Mouse (Mus musculus) hindbrain, embryonic 11.5 days (tissue): ENCODE measurements at regions not wholly inside any gene's neighbourhood (a gene's known extent, or its start where the extent isn't known, plus 50 kb on each side); places are given as distances from the start of the nearest gene placed in this dataset.
A peak's percentile ranks its signal among the peaks of the same experiment; 100 is the strongest.
"Not testable (repeated sequence)": the region's sequence is repeated elsewhere in the genome, so short reads cannot be mapped to it uniquely, and the experiment has no call there.

Experiments used
- ATAC-seq: fragments of 200-750 bp; cut with Nextera tagmentation; 2 replicates; pipeline ENCODE4 v1.8.0; 2017; ENCODE audit warnings: mild to moderate bottlenecking, moderate TSS enrichment, moderate library complexity; ENCODE audit not compliant: low FRiP score
- DNase-seq: peaks from one replicate; pipeline ENCODE4 v3.0.0-alpha.2; 2015; ENCODE audit warnings: low spot score
- H3K27ac ChIP-seq: fragments of 300-500 bp; sonication (generic); 2 replicates; pipeline ENCODE4 v1.5.1; 2014; ENCODE audit warnings: mild to moderate bottlenecking, low read depth, low read length
- H3K27me3 ChIP-seq: fragments of 300-500 bp; sonication (generic); 2 replicates; pipeline ENCODE4 v1.6.1; 2014; ENCODE audit warnings: mild to moderate bottlenecking, low read length, moderate library complexity, mixed read lengths; ENCODE audit not compliant: control insufficient read depth, insufficient read depth
- H3K36me3 ChIP-seq: fragments of 300-500 bp; sonication (generic); 2 replicates; pipeline ENCODE4 v1.6.1; 2014; ENCODE audit warnings: mild to moderate bottlenecking, low read length, moderate library complexity, mixed read lengths; ENCODE audit not compliant: control insufficient read depth, insufficient read depth
- H3K4me1 ChIP-seq: fragments of 300-500 bp; sonication (generic); replicated peaks from 2 replicates; pipeline ENCODE4 v1.6.1; 2014; ENCODE audit warnings: low read length, mixed read lengths; ENCODE audit not compliant: control insufficient read depth, insufficient read depth
- H3K4me2 ChIP-seq: fragments of 300-500 bp; sonication (generic); replicated peaks from 2 replicates; pipeline ENCODE4 v1.6.1; 2014; ENCODE audit warnings: mild to moderate bottlenecking, low read depth, low read length
- H3K4me3 ChIP-seq: fragments of 300-500 bp; sonication (generic); 2 replicates; pipeline ENCODE4 v1.5.1; 2014; ENCODE audit warnings: low read depth, low read length
- H3K9ac ChIP-seq: fragments of 300-500 bp; sonication (generic); 2 replicates; pipeline ENCODE4 v1.6.1; 2014; ENCODE audit warnings: low read depth, low read length
- H3K9me3 ChIP-seq: fragments of 300-500 bp; sonication (generic); 2 replicates; pipeline ENCODE4 v1.6.1; 2016; ENCODE audit warnings: low read length; ENCODE audit not compliant: control insufficient read depth
- WGBS: fragments of 180-500 bp; shearing (Covaris S2); extraction: QIAGEN DNeasy Blood & Tissue Kit; methylation state at CpG from one replicate; pipeline ENCODE4 v1.1.7; 2014; 5-methylcytosine and 5-hydroxymethylcytosine counted together

GRCm38 (mm10) chr14:53806231-53806630, 447.7 kb downstream of the Dad1 start:
- Histone ChIP-seq H3K36me3 (no peaks in the 10 kb centered on the region), H3K27me3 (no peaks in the 10 kb centered on the region), H3K27ac (no peak overlapping the region), H3K9ac (no peak overlapping the region), H3K4me3 (no peak overlapping the region), H3K4me1 (no peaks in the 10 kb centered on the region), H3K9me3 (no peaks in the 10 kb centered on the region), H3K4me2 (no peak overlapping the region)
- ATAC-seq (no peak), DNase-seq (peak; percentile 88)
- WGBS = 19% methylated on average over 3 of the region's 3 CpGs

- Histone ChIP-seq H3K36me3 (no peaks in the 10 kb centered on the region), H3K4me1 (no peaks in the 10 kb centered on the region), H3K9me3 (no peaks in the 10 kb centered on the region), H3K27me3 (no peaks in the 10 kb centered on the region), H3K4me3 (no peak overlapping the region), H3K9ac (no peak overlapping the region), H3K27ac (no peak overlapping the region), H3K4me2 (0 out of 2 replicates have a peak overlapping the region, but pooled peaks have one; percentile 18)
- ATAC-seq (peak; percentile 80), DNase-seq (peak; percentile 86)
- 28% methylated on average over 17 of the region's 17 CpGs for WGBS
Observed at GRCm38 (mm10) chr14:53803698-53804620, 449.9 kb downstream of the Dad1 start.

DNA sequence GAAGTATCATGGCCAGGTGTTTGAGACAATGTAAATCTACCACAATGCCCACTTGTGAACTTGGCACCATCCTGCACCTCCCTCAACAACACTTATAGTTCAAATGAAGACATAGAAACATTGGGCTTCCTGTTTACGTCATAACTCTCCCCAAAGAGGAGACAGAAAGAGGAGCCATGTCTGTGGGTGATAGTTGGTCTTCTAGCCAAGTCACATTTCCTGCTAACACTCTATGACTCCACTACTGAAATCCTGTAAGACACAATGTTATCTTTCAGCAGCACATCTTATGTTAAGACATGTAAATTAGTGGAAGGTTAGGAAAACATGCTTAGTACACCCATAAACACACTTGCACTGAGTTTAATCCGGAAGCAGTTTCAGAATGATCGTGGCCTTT, 451.4 kb downstream of the Dad1 start:
- no peak overlapping the region for H3K9ac ChIP-seq
- H3K9me3 ChIP-seq = no peaks in the 10 kb centered on the region
- H3K4me2 ChIP-seq = no peak overlapping the region
- H3K36me3 ChIP-seq = no peaks in the 10 kb centered on the region
- no peaks in the 10 kb centered on the region for H3K4me1 ChIP-seq
- 84% methylated on average over 3 of the region's 3 CpGs for WGBS
- DNase-seq = no peak
- no peak overlapping the region for H3K4me3 ChIP-seq
- ATAC-seq = no peak
- H3K27ac ChIP-seq = no peak overlapping the region
- no peaks in the 10 kb centered on the region for H3K27me3 ChIP-seq

DNA sequence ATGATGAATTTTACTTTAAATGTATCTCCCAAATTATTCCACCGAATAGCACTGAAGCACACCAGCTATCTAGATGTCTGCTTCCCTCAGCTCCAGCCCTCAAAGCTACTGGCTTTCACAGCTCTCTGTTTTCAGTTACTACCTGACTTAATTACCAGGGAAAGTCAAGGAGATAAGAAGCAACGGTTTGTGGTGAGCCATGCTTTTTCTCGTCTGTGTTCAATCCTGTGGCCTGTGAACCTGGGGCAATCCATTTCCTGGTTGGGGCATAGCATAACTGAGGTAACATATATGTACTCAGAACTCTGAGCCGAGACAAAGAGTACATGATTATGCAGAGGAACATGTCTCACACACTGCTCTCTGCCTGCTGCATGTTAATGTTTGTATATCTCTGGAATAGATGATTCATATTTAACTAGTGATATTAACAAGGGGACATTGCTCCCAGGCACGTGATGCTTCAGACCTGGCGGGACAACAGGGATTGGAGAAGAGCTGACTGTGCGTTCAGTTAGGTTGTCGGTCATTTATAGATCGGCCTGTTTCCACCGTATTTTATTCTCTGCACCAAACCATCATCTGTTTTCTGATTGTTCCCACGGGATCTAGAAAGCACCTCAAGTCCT, 453.3 kb downstream of the Dad1 start:
- Histone ChIP-seq H3K4me3 (no peak overlapping the region), H3K9me3 (no peaks in the 10 kb centered on the region), H3K27me3 (no peaks in the 10 kb centered on the region), H3K4me1 (no peaks in the 10 kb centered on the region), H3K27ac (no peak overlapping the region), H3K36me3 (no peaks in the 10 kb centered on the region), H3K9ac (no peak overlapping the region), H3K4me2 (no peak overlapping the region)
- ATAC-seq (no peak), DNase-seq (no peak)
- 89% methylated on average over 11 of the region's 11 CpGs for WGBS

DNA sequence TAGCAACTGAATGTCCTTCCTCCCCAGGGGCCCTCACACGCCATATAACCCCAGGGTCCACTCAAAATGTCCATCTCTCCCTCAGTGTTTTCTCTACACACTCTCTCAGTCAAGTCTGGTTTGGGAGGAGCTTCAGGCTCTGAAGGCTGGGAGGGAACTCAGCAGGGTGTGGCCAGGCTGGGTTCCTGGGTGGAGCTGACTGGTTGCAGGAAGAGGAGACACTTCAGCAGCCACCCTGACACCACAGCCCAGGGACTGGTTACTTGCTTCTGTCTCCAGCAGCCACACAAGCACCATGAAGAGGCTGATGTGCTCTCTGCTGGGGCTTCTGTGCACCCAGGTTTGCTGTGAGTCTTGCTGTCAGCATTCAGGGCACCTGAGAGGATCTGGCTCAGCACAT, 458.7 kb downstream of the Dad1 start:
- 58% methylated on average over 1 of the region's 1 CpGs for WGBS
- DNase-seq, H3K9ac ChIP-seq, H3K4me1 ChIP-seq, H3K27ac ChIP-seq, H3K4me2 ChIP-seq, H3K4me3 ChIP-seq, H3K9me3 ChIP-seq, H3K36me3 ChIP-seq, H3K27me3 ChIP-seq, ATAC-seq: not testable (repeated sequence)

DNA sequence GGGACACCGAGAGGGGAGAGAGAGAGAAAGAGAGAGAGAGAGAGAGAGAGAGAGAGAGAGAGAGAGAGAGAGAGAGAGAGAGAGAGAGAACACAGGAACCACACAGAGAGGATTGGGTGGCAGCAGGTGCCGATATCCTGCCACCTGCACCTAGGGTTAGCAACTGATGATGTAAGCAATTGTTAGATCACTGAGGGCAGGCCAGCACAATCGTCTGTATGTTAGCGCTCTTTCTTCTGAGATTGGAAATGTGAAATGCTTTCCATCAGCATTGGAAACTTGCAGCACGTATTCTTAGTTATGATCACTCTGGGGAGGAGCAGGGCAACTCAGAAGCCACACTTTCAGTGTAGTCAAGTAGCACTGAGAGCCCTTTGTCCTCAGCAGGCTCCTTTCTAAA, 459.4 kb downstream of the Dad1 start:
- no peak overlapping the region for H3K4me2 ChIP-seq
- WGBS = 77% methylated on average over 5 of the region's 5 CpGs
- no peaks in the 10 kb centered on the region for H3K27me3 ChIP-seq
- H3K4me3 ChIP-seq = no peak overlapping the region
- no peaks in the 10 kb centered on the region for H3K4me1 ChIP-seq
- DNase-seq (no peak), ATAC-seq (no peak)
- no peaks in the 10 kb centered on the region for H3K9me3 ChIP-seq
- H3K27ac ChIP-seq = no peak overlapping the region
- no peak overlapping the region for H3K9ac ChIP-seq
- no peaks in the 10 kb centered on the region for H3K36me3 ChIP-seq

DNA sequence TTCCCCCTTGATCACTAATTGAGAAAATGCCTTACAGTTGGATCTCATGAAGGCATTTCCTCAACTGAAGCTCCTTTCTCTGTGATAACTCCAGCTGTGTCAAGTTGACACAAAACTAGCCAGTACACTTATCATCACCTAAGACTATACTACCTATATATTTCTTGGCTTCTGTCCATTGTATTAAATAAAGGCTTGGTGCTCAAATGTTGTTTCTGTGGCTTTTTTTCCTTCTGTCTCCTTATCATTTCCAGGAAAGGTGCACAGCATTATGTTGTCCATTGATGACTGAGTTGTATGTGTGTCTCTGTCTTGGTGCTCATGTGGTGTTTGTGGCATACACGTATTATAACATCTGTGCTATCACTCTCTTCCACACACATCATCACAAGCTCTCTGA, 461.5 kb downstream of the Dad1 start:
- not testable (repeated sequence) for H3K4me2 ChIP-seq, H3K27me3 ChIP-seq, DNase-seq, H3K9me3 ChIP-seq, H3K9ac ChIP-seq, H3K36me3 ChIP-seq, H3K4me3 ChIP-seq, H3K27ac ChIP-seq, ATAC-seq, H3K4me1 ChIP-seq
- WGBS = 86% methylated on average over 1 of the region's 1 CpGs

GRCm38 (mm10) chr14:53785547-53785946, 468.4 kb downstream of the Dad1 start:
- not testable (repeated sequence) for H3K9ac ChIP-seq

GRCm38 (mm10) chr14:53777375-53777774, 476.5 kb downstream of the Dad1 start:
- no peak overlapping the region for H3K4me3 ChIP-seq
- no peak for ATAC-seq
- 81% methylated on average over 3 of the region's 3 CpGs for WGBS
- no peaks in the 10 kb centered on the region for H3K36me3 ChIP-seq
- no peaks in the 10 kb centered on the region for H3K27me3 ChIP-seq
- H3K9ac ChIP-seq = no peak overlapping the region
- no peaks in the 10 kb centered on the region for H3K9me3 ChIP-seq
- no peak overlapping the region for H3K27ac ChIP-seq
- H3K4me1 ChIP-seq = no peaks in the 10 kb centered on the region
- DNase-seq = no peak
- no peak overlapping the region for H3K4me2 ChIP-seq

More at GRCm38 (mm10) chr14:53785547-53785946, 468.4 kb downstream of the Dad1 start:
- not testable (repeated sequence) for H3K27ac ChIP-seq, H3K9me3 ChIP-seq, H3K4me1 ChIP-seq, H3K36me3 ChIP-seq, H3K27me3 ChIP-seq, H3K4me2 ChIP-seq, DNase-seq, ATAC-seq, H3K4me3 ChIP-seq
- WGBS = 81% methylated on average over 2 of the region's 2 CpGs
